Mouse (Mus musculus) liver, adult 2 months (tissue): Measurements from ENCODE around the gene Tepsin. TPM values are rescaled to one million over a fixed set of nuclear protein-coding genes. Genes with fewer than 3 reads are reported as not detected.

Experiments
- DNase-seq: peaks from one replicate; pipeline ENCODE4 v3.0.0-alpha.2; 2011; ENCODE audit warnings: low read depth, low spot score; ENCODE audit errors: extremely low read depth
- H3K27ac ChIP-seq: fragments of 200-500 bp; replicated peaks from 2 replicates; pipeline ENCODE4 v1.5.1; 2012; ENCODE audit warnings: low read depth, mild to moderate bottlenecking, control low read depth, inconsistent platforms, low read length; ENCODE audit not compliant: insufficient read depth
- H3K27me3 ChIP-seq: fragments of 200-500 bp; 2 replicates; pipeline ENCODE4 v1.6.1; 2012; ENCODE audit warnings: mild to moderate bottlenecking, moderate library complexity, low read length, inconsistent platforms; ENCODE audit not compliant: control insufficient read depth, insufficient read depth
- H3K36me3 ChIP-seq: fragments of 200-500 bp; 2 replicates; pipeline ENCODE4 v1.6.1; 2012; ENCODE audit warnings: low read length, inconsistent platforms; ENCODE audit not compliant: control insufficient read depth, insufficient read depth
- H3K4me1 ChIP-seq: fragments of 200-500 bp; 2 replicates; pipeline ENCODE4 v1.6.1; 2011; ENCODE audit warnings: low read length; ENCODE audit not compliant: control insufficient read depth, insufficient read depth
- H3K4me3 ChIP-seq: fragments of 200-500 bp; 2 replicates; pipeline ENCODE4 v1.5.1; 2011; ENCODE audit warnings: low read depth, mild to moderate bottlenecking, control low read depth, low read length, moderate library complexity; ENCODE audit not compliant: insufficient read depth
- H3K79me2 ChIP-seq: fragments of 200-500 bp; 2 replicates; pipeline ENCODE4 v1.6.1; 2012; ENCODE audit warnings: inconsistent platforms, mild to moderate bottlenecking, low read length, moderate library complexity; ENCODE audit not compliant: control insufficient read depth, insufficient read depth
- H3K9ac ChIP-seq: fragments of 200-500 bp; 2 replicates; pipeline ENCODE4 v1.6.1; 2012; ENCODE audit warnings: low read depth, mild to moderate bottlenecking, control low read depth, inconsistent platforms, low read length
- CTCF ChIP-seq: fragments of 200-500 bp; IDR thresholded peaks from 2 replicates; pipeline ENCODE4 v1.5.1; 2011; ENCODE audit warnings: low read depth, low read length, control low read depth
- POLR2A ChIP-seq: fragments of 200-500 bp; IDR thresholded peaks from 2 replicates; pipeline ENCODE4 v1.6.1; 2011; ENCODE audit warnings: low read length, control low read depth; ENCODE audit not compliant: insufficient read depth; ENCODE audit errors: extremely low read depth
- WGBS: fragments of 180-500 bp; shearing (Covaris S2); methylation state at CpG from one replicate; pipeline ENCODE4 v1.1.7; 2018; 5-methylcytosine and 5-hydroxymethylcytosine counted together
- polyA plus RNA-seq: library from polyadenylated mRNA; depleted of rRNA; stranded (reverse); fragments of >200 nt; gene quantifications from 2 replicates; pipeline ENCODE4 v1.2.3, GENCODE M21; 2012
- total RNA-seq: library from RNA; depleted of rRNA; stranded (reverse); fragments of >200 nt; gene quantifications from 2 replicates; pipeline ENCODE4 v1.2.3, GENCODE M21; 2014

The Tepsin gene
- total and polyA plus RNA-seq, 2 experiments, result 4.6 to 24.9 TPM

GRCm38 (mm10) chr11:120064006-120064667, 34.4 kb downstream of the Tepsin start:
- H3K4me3 ChIP-seq, result no peak overlapping the region
- H3K27ac ChIP-seq, result no peak overlapping the region
- H3K9ac ChIP-seq, result no peak overlapping the region
- no peaks in the 10 kb centered on the region for H3K27me3 ChIP-seq
- no peaks in the 10 kb centered on the region for H3K4me1 ChIP-seq
- H3K36me3 ChIP-seq, result no peaks in the 10 kb centered on the region
- no peak for TF ChIP-seq POLR2A
- no peak for TF ChIP-seq CTCF
- 88% methylated on average over 13 of the region's 13 CpGs for WGBS
- DNase-seq, result no peak
- no peaks in the 10 kb centered on the region for H3K79me2 ChIP-seq

GRCm38 (mm10) chr11:120063326-120063725, 35.2 kb downstream of the Tepsin start:
- Histone ChIP-seq H3K9ac (no peak overlapping the region), H3K27ac (no peak overlapping the region), H3K79me2 (no peaks in the 10 kb centered on the region), H3K27me3 (no peaks in the 10 kb centered on the region), H3K4me3 (no peak overlapping the region), H3K4me1 (no peaks in the 10 kb centered on the region), H3K36me3 (no peaks in the 10 kb centered on the region)
- TF ChIP-seq CTCF, result no peak
- no peak for TF ChIP-seq POLR2A
- WGBS, result 89% methylated on average over 5 of the region's 5 CpGs
- no peak for DNase-seq

DNA sequence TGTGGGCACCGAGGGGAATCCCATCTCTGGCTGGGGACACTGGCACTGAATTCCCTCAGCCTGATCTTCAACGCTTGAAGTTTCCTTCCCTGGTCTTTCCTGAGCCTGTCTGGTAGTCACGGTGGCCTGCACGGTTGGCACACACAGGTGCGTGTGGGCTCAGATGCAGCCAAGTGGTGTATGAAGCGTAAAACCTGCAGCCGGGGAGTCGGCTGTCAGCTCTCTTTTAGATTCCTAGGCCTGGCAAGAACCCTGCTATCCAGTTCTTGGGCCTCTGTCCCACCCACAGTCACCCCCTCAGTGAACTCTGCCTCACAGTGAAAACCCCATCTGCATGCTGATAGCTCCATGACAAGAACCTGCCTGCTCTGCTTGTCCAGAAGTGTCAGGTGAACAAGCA, 37.9 kb downstream of the Tepsin start:
- Histone ChIP-seq H3K27me3 (no peaks in the 10 kb centered on the region), H3K36me3 (no peaks in the 10 kb centered on the region), H3K4me1 (no peaks in the 10 kb centered on the region), H3K9ac (no peak overlapping the region), H3K79me2 (no peaks in the 10 kb centered on the region), H3K27ac (no peak overlapping the region), H3K4me3 (no peak overlapping the region)
- no peak for DNase-seq
- TF ChIP-seq CTCF (no peak), POLR2A (no peak)
- WGBS, result 74% methylated on average over 8 of the region's 8 CpGs

DNA sequence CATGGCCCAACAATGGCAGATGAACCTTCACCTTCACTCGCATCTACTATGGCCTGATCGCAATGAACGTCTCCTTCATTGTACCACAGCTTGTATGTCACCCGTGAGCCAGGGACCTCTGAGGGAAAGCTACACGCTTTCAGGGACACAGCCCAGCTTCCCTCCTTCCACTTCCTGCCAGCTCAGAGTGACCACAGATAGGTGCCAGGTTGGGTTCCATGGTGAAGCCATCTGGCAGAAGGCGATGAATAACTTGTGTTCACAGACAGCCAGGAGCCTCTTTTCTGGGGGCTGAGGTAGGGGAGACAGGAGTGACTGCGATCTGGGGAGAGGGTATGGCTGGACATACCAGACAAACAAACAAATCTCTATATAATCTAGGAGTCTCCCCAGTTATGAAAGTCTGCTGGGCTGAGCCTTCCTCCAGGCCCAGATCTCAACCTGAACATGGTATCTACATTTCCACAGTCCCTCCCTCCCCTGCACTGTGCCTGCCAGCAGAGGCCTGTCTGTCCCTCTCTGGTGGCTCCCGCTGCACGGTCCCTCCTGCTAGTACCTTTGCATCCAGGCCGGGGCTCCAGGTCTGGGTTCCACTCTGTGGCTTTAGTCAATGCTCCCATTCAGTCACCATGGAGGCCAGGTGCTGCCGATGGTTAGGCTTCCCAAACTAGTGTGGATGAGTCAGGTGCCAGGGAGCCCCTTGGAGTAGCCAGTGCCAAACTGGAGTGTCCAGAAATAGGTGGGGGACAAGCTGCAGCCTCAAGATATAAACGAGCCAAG, 42.4 kb downstream of the Tepsin start:
- TF ChIP-seq CTCF, result no peak
- TF ChIP-seq POLR2A, result no peak
- Histone ChIP-seq H3K36me3 (no peaks in the 10 kb centered on the region), H3K4me1 (no peaks in the 10 kb centered on the region), H3K4me3 (no peak overlapping the region), H3K79me2 (no peaks in the 10 kb centered on the region), H3K27ac (no peak overlapping the region), H3K27me3 (no peaks in the 10 kb centered on the region), H3K9ac (no peak overlapping the region)
- 85% methylated on average over 12 of the region's 12 CpGs for WGBS
- no peak for DNase-seq

DNA sequence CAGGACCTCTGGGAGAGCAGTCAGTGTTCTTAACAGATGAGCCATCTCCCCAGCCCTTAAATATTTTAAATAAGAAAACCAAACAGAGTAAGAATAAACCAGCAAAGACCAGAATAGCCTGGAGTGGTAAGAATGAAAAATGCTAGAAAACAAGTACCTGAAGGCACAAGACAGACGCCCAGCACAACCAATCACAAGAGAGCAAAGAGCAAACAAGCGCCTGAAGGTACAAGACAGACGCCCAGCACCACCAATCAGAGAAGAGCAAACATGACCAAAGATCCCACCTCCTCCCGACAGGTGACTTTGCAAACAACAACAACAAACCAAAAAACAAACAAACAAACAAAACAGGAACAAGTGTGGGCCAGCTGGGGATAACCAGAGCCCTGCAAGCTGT, 44.7 kb downstream of the Tepsin start:
- no peaks in the 10 kb centered on the region for H3K27me3 ChIP-seq
- no peak overlapping the region for H3K9ac ChIP-seq
- H3K27ac ChIP-seq, result no peak overlapping the region
- H3K4me3 ChIP-seq, result no peak overlapping the region
- H3K79me2 ChIP-seq, result no peaks in the 10 kb centered on the region
- WGBS, result 79% methylated on average over 4 of the region's 4 CpGs
- no peak for DNase-seq
- TF ChIP-seq POLR2A (no peak), CTCF (no peak)
- no peaks in the 10 kb centered on the region for H3K36me3 ChIP-seq
- H3K4me1 ChIP-seq, result no peaks in the 10 kb centered on the region

- H3K36me3 ChIP-seq, result no peaks in the 10 kb centered on the region
- TF ChIP-seq POLR2A (no peak), CTCF (no peak)
- no peaks in the 10 kb centered on the region for H3K27me3 ChIP-seq
- no peak overlapping the region for H3K4me3 ChIP-seq
- no peak for DNase-seq
- no peaks in the 10 kb centered on the region for H3K79me2 ChIP-seq
- WGBS, result 83% methylated on average over 9 of the region's 9 CpGs
- H3K4me1 ChIP-seq, result no peaks in the 10 kb centered on the region
- no peak overlapping the region for H3K27ac ChIP-seq
- H3K9ac ChIP-seq, result no peak overlapping the region
Observed at GRCm38 (mm10) chr11:120052274-120052673, 46.3 kb downstream of the Tepsin start.
